Mouse (Mus musculus) kidney, embryonic 14.5 days (tissue): ENCODE results near the gene Dgkq. TPM values are rescaled to one million over a fixed set of nuclear protein-coding genes. Genes with fewer than 3 reads are reported as not detected.

Source experiments
- ATAC-seq: fragments of 200-750 bp; cut with Nextera tagmentation; 2 replicates; pipeline ENCODE4 v1.8.0; 2017; ENCODE audit warnings: moderate number of reproducible peaks, mild to moderate bottlenecking, moderate TSS enrichment, moderate library complexity; ENCODE audit not compliant: low FRiP score, low TSS enrichment
- H3K27ac ChIP-seq: fragments of 300-500 bp; sonication (generic); 2 replicates; pipeline ENCODE4 v1.5.1; 2014; ENCODE audit warnings: low read depth, mild to moderate bottlenecking, low read length, moderate library complexity, mixed read lengths
- H3K27me3 ChIP-seq: fragments of 300-500 bp; sonication (generic); 2 replicates; pipeline ENCODE4 v1.6.1; 2014; ENCODE audit warnings: mild to moderate bottlenecking, low read length; ENCODE audit not compliant: control insufficient read depth, insufficient read depth
- H3K36me3 ChIP-seq: fragments of 300-500 bp; sonication (generic); 2 replicates; pipeline ENCODE4 v1.6.1; 2014; ENCODE audit warnings: low read length, mixed read lengths; ENCODE audit not compliant: control insufficient read depth, insufficient read depth
- H3K4me1 ChIP-seq: fragments of 300-500 bp; sonication (generic); 2 replicates; pipeline ENCODE4 v1.6.1; 2014; ENCODE audit warnings: low read length, mixed read lengths; ENCODE audit not compliant: control insufficient read depth, insufficient read depth
- H3K4me2 ChIP-seq: fragments of 300-500 bp; sonication (generic); replicated peaks from 2 replicates; pipeline ENCODE4 v1.6.1; 2014; ENCODE audit warnings: low read depth, mild to moderate bottlenecking, low read length
- H3K4me3 ChIP-seq: fragments of 300-500 bp; sonication (generic); 2 replicates; pipeline ENCODE4 v1.5.1; 2014; ENCODE audit warnings: mild to moderate bottlenecking, low read length
- H3K9ac ChIP-seq: fragments of 300-500 bp; sonication (generic); 2 replicates; pipeline ENCODE4 v1.6.1; 2014; ENCODE audit warnings: low read depth, mild to moderate bottlenecking, low read length, moderate library complexity
- H3K9me3 ChIP-seq: fragments of 300-500 bp; sonication (generic); 2 replicates; pipeline ENCODE4 v1.6.1; 2016; ENCODE audit warnings: low read length; ENCODE audit not compliant: control insufficient read depth
- WGBS: fragments of 180-500 bp; shearing (Covaris S2); extraction: QIAGEN DNeasy Blood & Tissue Kit; methylation state at CpG from one replicate; pipeline ENCODE4 v1.1.7; 2014; 5-methylcytosine and 5-hydroxymethylcytosine counted together
- polyA plus RNA-seq: library from polyadenylated mRNA; unstranded; fragments of >200 nt; fragmentation: Nextera tagmentation; extraction: Ambion mirVana; gene quantifications from 2 replicates; pipeline ENCODE4 v1.2.1, GENCODE M21; 2014

Gene Dgkq
- polyA plus RNA-seq, 1 experiment from 2014 or later: 9.1 TPM

DNA sequence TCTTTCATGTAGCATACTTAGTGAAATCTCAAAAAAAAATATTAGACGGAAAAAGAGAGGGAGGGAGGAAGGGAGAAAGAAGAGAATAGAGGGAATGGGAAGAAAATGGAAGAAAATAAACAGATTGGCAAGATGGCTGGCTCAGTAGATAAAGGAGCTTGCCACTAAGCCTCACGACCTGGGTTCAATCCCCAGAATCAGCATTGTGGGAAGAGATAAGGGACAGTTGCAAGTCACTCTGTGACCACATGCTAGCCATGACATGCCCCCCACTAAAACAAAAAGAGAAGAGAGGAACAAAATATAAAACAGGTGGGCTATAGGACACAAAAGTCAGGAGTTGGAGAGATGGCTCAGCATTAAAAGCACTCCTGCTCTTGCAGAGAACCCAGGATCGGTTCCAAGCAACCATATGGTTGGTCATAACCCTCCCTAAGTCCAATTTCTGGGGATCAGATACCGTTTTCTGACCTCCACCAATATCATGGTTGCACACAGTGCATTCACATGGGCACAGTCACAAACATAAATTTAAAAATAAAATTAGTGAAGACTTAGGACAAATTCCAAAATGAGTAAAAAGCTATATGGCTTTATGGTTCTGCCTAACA lies 43.3 kb downstream of the Dgkq start:
- Histone ChIP-seq H3K9me3 (no peaks in the 10 kb centered on the region), H3K27ac (no peak overlapping the region), H3K4me1 (peaks cover 15% of the 10 kb centered on the region), H3K4me3 (no peak overlapping the region), H3K4me2 (no peak overlapping the region), H3K36me3 (peaks cover 30% of the 10 kb centered on the region), H3K9ac (no peak overlapping the region), H3K27me3 (no peaks in the 10 kb centered on the region)
- 87% methylated on average over 4 of the region's 4 CpGs for WGBS
- no peak for ATAC-seq

- Histone ChIP-seq H3K27ac (no peak overlapping the region), H3K4me3 (no peak overlapping the region), H3K9ac (no peak overlapping the region), H3K27me3 (no peaks in the 10 kb centered on the region), H3K4me2 (no peak overlapping the region), H3K9me3 (no peaks in the 10 kb centered on the region), H3K4me1 (no peaks in the 10 kb centered on the region), H3K36me3 (peaks cover 44% of the 10 kb centered on the region)
- WGBS: 79% methylated on average over 2 of the region's 2 CpGs
- ATAC-seq: no peak
These were observed 47.6 kb downstream of the Dgkq start for GRCm38 (mm10) chr5:108621870-108622269.

GRCm38 (mm10) chr5:108610426-108610825 lies 59.0 kb downstream of the Dgkq start:
- Histone ChIP-seq H3K27me3 (no peaks in the 10 kb centered on the region), H3K4me3 (no peak overlapping the region), H3K27ac (no peak overlapping the region), H3K36me3 (peaks cover 89% of the 10 kb centered on the region), H3K9ac (no peak overlapping the region), H3K9me3 (no peaks in the 10 kb centered on the region), H3K4me2 (no peak overlapping the region), H3K4me1 (no peaks in the 10 kb centered on the region)
- 88% methylated on average over 1 of the region's 1 CpGs for WGBS
- no peak for ATAC-seq

GRCm38 (mm10) chr5:108602537-108602936 lies 66.9 kb downstream of the Dgkq start:
- Histone ChIP-seq H3K27me3 (no peaks in the 10 kb centered on the region), H3K4me1 (no peaks in the 10 kb centered on the region), H3K9ac (no peak overlapping the region), H3K9me3 (no peaks in the 10 kb centered on the region), H3K4me2 (no peak overlapping the region), H3K27ac (no peak overlapping the region), H3K4me3 (no peak overlapping the region), H3K36me3 (peaks cover 94% of the 10 kb centered on the region)
- WGBS: 93% methylated on average over 9 of the region's 9 CpGs
- no peak for ATAC-seq

- H3K9ac ChIP-seq: no peak overlapping the region
- WGBS: 89% methylated on average over 1 of the region's 1 CpGs
- no peaks in the 10 kb centered on the region for H3K27me3 ChIP-seq
- H3K4me2 ChIP-seq: no peak overlapping the region
- H3K4me3 ChIP-seq: no peak overlapping the region
- ATAC-seq: no peak
- no peak overlapping the region for H3K27ac ChIP-seq
- H3K36me3 ChIP-seq: peaks cover 95% of the 10 kb centered on the region
- no peaks in the 10 kb centered on the region for H3K9me3 ChIP-seq
- no peaks in the 10 kb centered on the region for H3K4me1 ChIP-seq
These were observed 69.5 kb downstream of the Dgkq start for GRCm38 (mm10) chr5:108599923-108600322.

Other genes with a start within 250 kb of the Dgkq start
- 398 and 564 TPM in 2 replicates for gene Atp5k, start 235.2 kb downstream of the Dgkq start, polyA plus RNA-seq
- 0.30 and 0.40 TPM in 2 replicates for gene Mfsd7a, start 220.8 kb downstream of the Dgkq start, polyA plus RNA-seq
- gene Pcgf3, start 208.4 kb downstream of the Dgkq start, polyA plus RNA-seq: 17.2 and 28.2 TPM in 2 replicates
- 0.17 and 0.23 TPM in 2 replicates for gene Cplx1, start 119.6 kb downstream of the Dgkq start, polyA plus RNA-seq
- 30.4 and 48.8 TPM in 2 replicates for gene Gak, start 39.9 kb downstream of the Dgkq start, polyA plus RNA-seq
- 23.0 and 29.0 TPM in 2 replicates for gene Tmem175, start 39.9 kb downstream of the Dgkq start, polyA plus RNA-seq
- gene Idua, start 9.3 kb downstream of the Dgkq start, polyA plus RNA-seq: 11.0 and 11.3 TPM in 2 replicates
- 0.80 and 1.5 TPM in 2 replicates for gene Slc26a1, start 5.9 kb upstream of the Dgkq start, polyA plus RNA-seq
- gene Fgfrl1, start 22.7 kb upstream of the Dgkq start, polyA plus RNA-seq: 24.0 and 32.7 TPM in 2 replicates
- not detected in 2 replicates for gene Rnf212, start 105.3 kb upstream of the Dgkq start, polyA plus RNA-seq
- gene Tmed11, start 125.7 kb upstream of the Dgkq start, polyA plus RNA-seq: not detected in 2 replicates
- not detected in 2 replicates for gene Vmn2r8, start 139.2 kb upstream of the Dgkq start, polyA plus RNA-seq
- not detected in 2 replicates for gene Vmn2r9, start 182.9 kb upstream of the Dgkq start, polyA plus RNA-seq